Mouse (Mus musculus) Patski (cell line): ENCODE measurements around the gene Gabrd. TPM values are rescaled to one million over a fixed set of nuclear protein-coding genes. Genes with fewer than 3 reads are reported as not detected.

Experiments used
- ATAC-seq: fragments of 100-300 bp; one replicate; pipeline ENCODE4 v1.8.0; 2021
- CTCF ChIA-PET: fragments of 350-600 bp; sonication (Branson Sonifier 250); formaldehyde crosslinking; loops from one replicate; lab custom pipeline; 2022; ENCODE audit warnings: inconsistent platforms; lab: Charles Lee
- POLR2A ChIA-PET: fragments of 350-600 bp; sonication (Branson Sonifier 250); formaldehyde crosslinking; loops from one replicate; lab custom pipeline; 2022; ENCODE audit warnings: antibody characterized with exemption, inconsistent platforms; lab: Charles Lee
- DNase-seq: peaks from one replicate; pipeline ENCODE4 v3.0.0-alpha.2; 2011; ENCODE audit warnings: low read depth, low spot score
- H3K27me3 ChIP-seq: fragments of 371-371 bp; one replicate; pipeline ENCODE4 v1.5.1; 2021
- CTCF ChIP-seq: fragments of 100-300 bp; IDR thresholded peaks from one replicate; pipeline ENCODE4 v1.5.1; 2021
- in situ Hi-C: fragments of 300-500 bp; cut with MboI; formaldehyde crosslinking; loops from 3 replicates; pipeline ENCODE4 v1.11.1; 2018; ENCODE audit warnings: low pct_unique_long_range_greater_than_20kb, mixed read lengths
- polyA plus RNA-seq: library from polyadenylated mRNA; unstranded; gene quantifications from one replicate; pipeline ENCODE4 v1.2.3, GENCODE M21; 2021

Gabrd gene
- polyA plus RNA-seq, 1 experiment from 2014 or later, result not detected

DNA sequence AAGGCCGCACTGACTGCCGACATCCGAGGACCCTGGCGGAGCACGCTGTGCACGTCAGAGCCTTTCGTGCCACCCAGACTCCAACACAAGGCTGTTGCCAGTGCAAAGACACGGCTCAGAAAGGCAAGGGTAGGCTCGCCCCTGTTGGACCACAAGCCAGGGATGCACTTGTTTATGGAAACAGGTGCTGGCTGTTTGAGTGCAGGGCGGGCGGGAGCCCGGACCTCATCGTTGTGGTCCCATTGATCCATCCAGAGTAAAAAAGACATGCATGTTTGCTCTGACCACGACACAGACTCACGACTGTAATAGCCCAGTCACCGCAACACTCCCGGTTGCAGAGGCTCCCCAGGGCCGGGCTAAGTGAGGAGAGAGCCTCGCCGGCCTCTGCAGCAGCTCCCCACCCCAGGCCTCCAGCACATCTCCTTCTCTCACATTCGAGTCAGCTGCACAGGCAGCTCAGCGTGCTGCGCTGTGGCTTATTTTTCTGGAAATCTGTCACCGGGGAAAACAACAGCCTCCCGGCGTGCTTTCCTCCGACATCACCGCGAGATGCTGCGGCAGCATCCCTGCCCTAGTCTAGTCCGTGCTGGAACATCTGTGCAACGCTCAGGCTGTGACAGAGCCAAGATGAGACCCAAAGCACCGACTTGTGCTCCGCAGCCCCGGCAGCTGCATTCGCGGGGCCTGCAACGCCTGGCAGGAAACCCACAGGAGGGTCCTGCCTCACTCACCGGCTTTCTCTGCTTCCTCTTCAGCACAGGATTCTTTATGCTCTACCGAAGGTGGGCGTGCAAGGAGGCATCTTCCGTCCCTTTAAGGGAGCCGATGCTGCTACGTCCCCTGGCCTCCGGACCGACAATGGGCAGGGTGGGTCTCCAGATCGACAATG lies 53.0 kb downstream of the Gabrd start:
- in situ Hi-C loops, result no loop called here
- ChIA-PET POLR2A (no interaction called here), CTCF (no interaction called here)
- TF ChIP-seq CTCF, result no peak
- no peaks in the 10 kb centered on the region for H3K27me3 ChIP-seq
- DNase-seq (no peak), ATAC-seq (no peak)

- ChIA-PET CTCF (interaction anchor here (1.3 kb wide), 1 partner anchor 36 kb away, joined by 3 read pairs; no protein-coding TSS in a partner anchor), POLR2A (no interaction called here)
- ATAC-seq (no peak), DNase-seq (no peak)
- in situ Hi-C loops, result no loop called here
- no peak for TF ChIP-seq CTCF
- H3K27me3 ChIP-seq, result no peaks in the 10 kb centered on the region
Measured at GRCm38 (mm10) chr4:155344299-155344600, 53.7 kb downstream of the Gabrd start.

DNA sequence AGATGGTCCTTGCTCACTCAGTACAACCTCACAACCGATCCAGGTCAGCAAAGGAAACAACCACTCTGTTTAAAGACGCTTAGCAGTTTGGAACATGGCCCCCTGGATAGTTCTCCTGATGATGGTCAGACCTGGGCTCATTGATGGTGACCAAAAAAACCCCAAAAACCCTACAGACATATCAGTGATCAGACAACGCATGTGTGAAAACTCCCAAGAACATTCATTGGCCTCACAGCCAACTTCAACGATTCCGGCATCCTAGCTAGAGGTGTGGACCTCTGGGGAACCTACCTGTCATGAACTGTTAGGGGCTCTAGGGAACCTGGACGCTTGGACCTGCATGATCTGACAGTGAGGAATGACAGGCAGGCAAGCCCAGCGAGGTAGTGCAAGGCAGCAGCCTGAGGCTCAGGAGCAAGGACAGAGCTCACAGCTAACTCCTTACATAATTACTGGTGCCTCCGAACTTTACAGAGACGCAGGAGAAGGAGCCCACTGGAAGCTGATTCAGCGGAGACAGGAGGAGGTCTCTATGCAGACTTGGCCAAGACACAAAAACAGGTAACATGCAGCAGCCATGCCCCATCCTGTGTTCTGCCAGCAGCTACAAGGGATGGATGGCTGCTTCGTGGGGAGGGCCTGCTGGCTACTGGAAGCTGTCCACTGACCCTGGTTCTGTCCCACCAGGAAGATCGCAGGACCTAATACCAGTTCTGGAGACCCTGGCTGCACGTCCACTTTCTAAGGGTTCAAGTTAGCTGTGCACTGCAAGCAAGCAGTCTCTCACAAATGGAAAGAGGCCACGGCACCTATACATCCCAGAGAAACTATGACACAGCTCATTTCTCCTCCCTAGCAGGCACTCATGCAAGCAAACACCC lies 54.3 kb downstream of the Gabrd start:
- H3K27me3 ChIP-seq, result no peaks in the 10 kb centered on the region
- ATAC-seq (no peak), DNase-seq (no peak)
- in situ Hi-C loops, result no loop called here
- POLR2A ChIA-PET, result no interaction called here
- CTCF ChIA-PET, result interaction anchor here (1.3 kb wide), 1 partner anchor 36 kb away, joined by 3 read pairs; no protein-coding TSS in a partner anchor
- no peak for TF ChIP-seq CTCF

DNA sequence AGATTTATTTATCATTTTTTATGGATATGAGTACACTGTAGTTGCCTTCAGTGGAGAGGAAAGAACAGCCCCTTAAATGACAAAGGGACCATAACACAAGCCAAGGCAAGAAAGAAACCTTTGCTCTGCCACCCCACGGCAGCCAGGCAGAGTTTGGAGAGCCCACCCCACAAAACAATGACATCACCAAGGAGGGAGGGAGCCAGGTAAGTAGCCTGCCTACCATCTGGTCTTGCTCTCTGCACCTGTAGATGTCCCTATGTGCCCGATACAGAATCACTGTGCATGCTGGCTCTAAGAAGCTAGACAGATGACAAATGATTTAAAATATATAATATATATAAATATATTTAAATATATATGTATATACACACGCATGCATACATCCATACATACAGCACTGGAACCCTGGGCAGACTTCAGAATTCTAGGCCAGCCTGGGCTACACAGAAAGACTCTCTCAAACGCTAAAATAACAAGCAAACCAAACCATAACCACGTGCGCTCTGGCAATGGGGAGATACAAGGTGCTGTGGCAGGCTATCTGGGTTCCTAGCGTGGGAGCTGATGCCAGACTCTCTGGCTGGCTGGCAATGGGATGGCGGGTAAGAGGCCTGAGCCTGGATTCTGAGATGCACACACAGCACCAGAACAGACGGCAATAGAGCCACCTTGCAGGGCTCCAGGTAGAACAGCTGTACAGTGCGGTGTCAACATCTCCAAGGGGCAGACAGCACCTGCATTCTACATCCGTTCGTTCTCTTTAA lies 61.4 kb downstream of the Gabrd start:
- no peaks in the 10 kb centered on the region for H3K27me3 ChIP-seq
- no peak for DNase-seq
- ATAC-seq, result no peak
- POLR2A ChIA-PET, result no interaction called here
- CTCF ChIA-PET, result no interaction called here
- in situ Hi-C loops, result no loop called here
- no peak for TF ChIP-seq CTCF

Other genes starting within 250 kb of the Gabrd start
- gene Ski, start 175.5 kb downstream of the Gabrd start, polyA plus RNA-seq, result 59.8 TPM
- gene Faap20, start 148.3 kb downstream of the Gabrd start, polyA plus RNA-seq, result 25.5 TPM
- gene Prkcz, start 36.8 kb downstream of the Gabrd start, polyA plus RNA-seq, result 11.8 TPM
- gene Cfap74, start 11.1 kb upstream of the Gabrd start, polyA plus RNA-seq, result 2.2 TPM
- gene Tmem52, start 71.0 kb upstream of the Gabrd start, polyA plus RNA-seq, result 0.41 TPM
- 287 TPM for gene Gnb1, start 93.2 kb upstream of the Gabrd start, polyA plus RNA-seq
- 87.0 TPM for gene Nadk, start 164.3 kb upstream of the Gabrd start, polyA plus RNA-seq
- 4.0 TPM for gene Slc35e2, start 203.3 kb upstream of the Gabrd start, polyA plus RNA-seq
- 57.8 TPM for gene Cdk11b, start 226.7 kb upstream of the Gabrd start, polyA plus RNA-seq
- gene Gm10563, start 247.3 kb upstream of the Gabrd start, polyA plus RNA-seq, result not detected